Mouse (Mus musculus) ovary, adult 18-20 months (tissue): Measurements from ENCODE around the gene Abo.

ENCODE experiments used
- DNase-seq: peaks from one replicate; pipeline ENCODE4 v3.0.0; 2022; ENCODE audit warnings: low spot score, mixed read lengths

Gene Abo

DNA sequence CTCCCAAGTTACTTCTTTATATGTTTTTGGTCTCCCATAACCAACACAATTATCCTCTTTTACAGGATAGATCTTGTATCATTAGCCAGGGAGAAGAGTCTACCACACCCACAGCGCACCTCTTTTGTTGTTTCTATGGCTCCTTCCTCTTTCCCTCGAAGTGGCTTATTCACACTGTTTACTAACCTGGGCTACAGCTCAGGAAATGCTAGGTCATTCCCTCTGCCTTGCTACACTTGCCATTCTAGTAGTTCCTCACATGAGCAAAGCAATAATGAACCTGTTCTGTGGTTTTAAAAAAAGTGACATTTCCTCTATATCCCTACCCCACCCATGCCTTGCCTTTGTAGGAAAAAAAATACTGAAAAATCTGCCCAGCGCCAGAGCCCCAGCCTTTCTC, 1.9 kb downstream of the Abo start:
- no peak for DNase-seq

DNA sequence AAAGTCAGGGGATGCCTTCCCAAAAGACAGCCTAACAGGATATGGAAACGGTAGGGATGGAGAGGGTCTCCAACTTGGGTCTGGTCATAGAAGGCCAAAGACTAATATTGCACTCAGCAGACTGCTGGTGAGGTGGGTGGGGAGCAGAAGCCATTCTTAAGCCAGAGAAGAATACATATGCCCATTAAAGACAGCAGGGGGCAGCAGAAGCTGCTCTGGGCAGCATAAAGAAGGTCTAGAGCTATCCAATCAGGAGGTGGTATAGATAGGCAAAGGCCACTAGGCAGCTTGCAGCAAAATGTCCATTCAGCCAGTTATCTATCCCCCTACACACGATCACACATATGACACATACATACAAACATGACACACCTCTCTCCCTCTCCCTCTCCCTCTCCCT, 17.1 kb downstream of the Abo start:
- no peak for DNase-seq

DNA sequence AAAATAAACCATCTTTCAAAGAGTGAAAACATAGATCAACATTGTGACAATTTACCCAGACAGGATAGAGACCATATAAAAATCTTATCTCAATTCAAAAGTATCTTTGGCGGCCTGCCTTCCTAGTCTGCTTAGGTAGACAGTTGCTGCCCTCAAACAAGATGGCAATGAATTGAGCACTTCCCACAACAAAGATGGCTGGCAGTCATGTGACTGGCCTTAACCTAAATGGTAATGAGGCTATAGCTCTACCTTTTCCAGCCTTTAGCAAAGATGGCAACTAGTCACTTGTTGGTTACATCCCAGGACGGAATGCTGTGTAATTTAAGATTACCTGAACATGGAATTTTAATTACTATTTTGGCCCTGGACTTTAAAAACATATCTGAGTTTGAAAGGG, 32.3 kb downstream of the Abo start:
- no peak for DNase-seq

DNA sequence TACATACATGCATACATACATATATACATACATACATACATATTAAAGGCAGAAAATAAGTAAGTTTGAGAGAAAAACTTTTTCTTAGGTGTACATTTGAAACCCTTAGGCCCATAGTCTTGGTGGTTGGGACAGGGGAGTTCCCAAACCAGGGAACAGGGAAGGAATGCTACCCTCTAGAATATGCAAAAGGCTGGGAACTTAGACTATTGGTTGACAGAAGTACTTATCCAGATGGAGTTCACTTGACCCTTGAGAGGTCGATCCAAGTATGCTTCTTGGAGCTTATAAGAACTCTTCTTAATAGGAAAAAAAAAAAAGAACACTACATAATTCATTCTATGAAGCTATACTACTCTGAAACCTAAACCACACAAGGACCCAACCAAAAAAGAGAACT, 36.7 kb downstream of the Abo start:
- no peak for DNase-seq

DNA sequence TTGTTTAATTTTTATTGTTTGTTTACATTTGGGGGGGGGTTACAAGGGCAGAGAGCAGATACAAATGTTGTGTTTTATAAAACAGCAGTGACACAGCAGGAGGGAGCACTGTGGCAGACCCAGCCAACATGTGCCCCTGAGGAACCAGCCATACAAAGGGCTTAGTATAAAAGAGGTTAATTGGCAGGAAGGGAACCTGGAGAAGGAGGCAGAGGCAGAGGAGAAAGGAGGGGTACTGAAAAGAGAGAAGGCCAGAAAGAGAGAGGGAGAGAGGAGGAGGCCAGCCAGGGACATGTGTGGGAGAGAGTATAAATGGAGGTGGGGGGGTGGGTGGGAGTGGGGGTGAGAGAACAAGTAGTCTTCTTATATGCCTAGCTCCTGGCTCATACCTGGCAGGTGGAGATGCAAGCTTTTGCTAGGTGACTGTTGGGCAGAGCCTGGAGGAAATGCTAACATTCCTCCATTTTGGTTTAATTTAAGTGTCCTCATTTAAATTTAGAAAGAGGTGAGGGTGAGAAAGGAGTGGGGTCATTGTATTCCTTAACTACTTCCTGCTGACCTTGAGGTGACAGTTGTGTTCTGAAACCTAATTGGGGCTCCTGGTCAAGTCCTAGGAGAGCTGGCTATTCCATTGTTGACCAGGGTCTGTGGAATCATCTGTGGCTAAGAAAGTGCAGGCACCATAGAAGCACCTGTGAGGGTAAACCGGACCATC, 37.4 kb downstream of the Abo start:
- no peak for DNase-seq
